Mouse (Mus musculus): ENCODE measurements at regions not wholly inside any gene's neighbourhood (a gene's known extent, or its start where the extent isn't known, plus 50 kb on each side); places are given as distances from the start of the nearest gene placed in this dataset.

DNA sequence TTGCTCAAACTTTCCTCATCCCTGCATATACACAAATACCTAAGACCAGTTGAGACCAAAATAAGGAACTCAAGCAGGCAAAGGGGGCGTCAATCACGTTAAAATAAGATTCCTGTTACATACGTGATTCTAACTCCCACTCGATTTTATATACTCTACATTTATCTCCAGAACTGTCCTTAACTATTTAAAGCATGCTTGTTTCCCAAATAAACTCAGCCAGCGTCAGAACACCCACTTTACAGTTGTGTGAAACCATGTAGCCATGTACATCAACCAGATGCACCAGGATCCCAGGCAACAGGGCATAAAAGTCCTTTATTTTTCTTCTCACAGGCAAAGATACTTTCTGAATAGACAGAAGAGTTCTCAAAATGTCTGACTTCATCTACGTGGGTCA, 61.5 kb downstream of the Ccna1 start:
- TF ChIP-seq CTCF (conservative IDR thresholded peaks at IDR 0.05; ENCODE audit: low read length) (no peak), POU5F1 (IDR thresholded peaks at IDR 0.05; ENCODE audit: borderline replicate concordance, low read length) (no peak), NANOG (IDR thresholded peaks at IDR 0.05; ENCODE audit: borderline replicate concordance, low read length) (no peak)
- 0 out of 2 replicates have a peak, but pooled peaks cover 3% of the 10 kb centered on the region for H3K27me3 ChIP-seq (ENCODE audit: insufficient read depth, low read length)
- H3K4me3 ChIP-seq (replicated peaks; ENCODE audit: low read length), result no peak overlapping the region
- no peaks in the 10 kb centered on the region for H3K9me3 ChIP-seq (ENCODE audit: low read length)
- no peaks in the 10 kb centered on the region for H3K36me3 ChIP-seq (ENCODE audit: insufficient read depth, low read length)
- peaks cover 58% of the 10 kb centered on the region for H3K4me1 ChIP-seq (replicated peaks; ENCODE audit: low read depth, low read length)

DNA sequence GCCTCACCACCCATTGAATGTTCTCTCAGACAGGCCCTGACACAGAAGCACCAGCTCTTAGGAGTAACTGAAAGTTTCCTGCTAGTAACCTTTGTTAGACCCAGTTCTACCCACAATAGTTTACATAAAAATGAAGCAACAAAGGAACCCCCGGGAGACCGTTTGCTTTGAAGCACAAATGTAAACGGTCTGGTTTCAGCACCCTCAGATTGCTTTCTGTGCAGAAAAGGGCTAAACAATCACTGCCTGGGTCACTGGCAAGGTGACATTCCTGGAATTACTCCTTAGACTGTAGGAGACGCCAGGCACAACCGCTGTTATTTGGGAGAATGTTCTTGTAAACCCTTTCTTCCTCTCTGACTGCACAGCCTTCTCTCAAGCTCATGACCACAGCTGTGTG, 65.2 kb downstream of the Ccna1 start:
- H3K9me3 ChIP-seq (ENCODE audit: low read length), result no peaks in the 10 kb centered on the region
- H3K27me3 ChIP-seq (ENCODE audit: insufficient read depth, low read length), result 0 out of 2 replicates have a peak, but pooled peaks cover 3% of the 10 kb centered on the region
- peak; percentile 90 for TF ChIP-seq NANOG (IDR thresholded peaks at IDR 0.05; ENCODE audit: borderline replicate concordance, low read length)
- TF ChIP-seq CTCF (conservative IDR thresholded peaks at IDR 0.05; ENCODE audit: low read length), result no peak
- TF ChIP-seq POU5F1 (IDR thresholded peaks at IDR 0.05; ENCODE audit: borderline replicate concordance, low read length), result peak; percentile 79
- H3K4me1 ChIP-seq (replicated peaks; ENCODE audit: low read depth, low read length), result peaks cover 75% of the 10 kb centered on the region
- no peaks in the 10 kb centered on the region for H3K36me3 ChIP-seq (ENCODE audit: insufficient read depth, low read length)
- H3K4me3 ChIP-seq (replicated peaks; ENCODE audit: low read length), result peak overlapping the region; percentile 30; the same call in 1 of the 2 replicates

GRCm38 (mm10) chr3:54989358-54989757, 65.9 kb downstream of the Ccna1 start:
- no peak for TF ChIP-seq CTCF (conservative IDR thresholded peaks at IDR 0.05; ENCODE audit: low read length)
- TF ChIP-seq NANOG (IDR thresholded peaks at IDR 0.05; ENCODE audit: borderline replicate concordance, low read length), result no peak
- TF ChIP-seq POU5F1 (IDR thresholded peaks at IDR 0.05; ENCODE audit: borderline replicate concordance, low read length), result no peak
- Histone ChIP-seq H3K4me1 (replicated peaks; ENCODE audit: low read depth, low read length) (peaks cover 78% of the 10 kb centered on the region), H3K27me3 (ENCODE audit: insufficient read depth, low read length) (0 out of 2 replicates have a peak, but pooled peaks cover 3% of the 10 kb centered on the region), H3K9me3 (ENCODE audit: low read length) (no peaks in the 10 kb centered on the region), H3K36me3 (ENCODE audit: insufficient read depth, low read length) (no peaks in the 10 kb centered on the region), H3K4me3 (replicated peaks; ENCODE audit: low read length) (peak overlapping the region; percentile 30; the same call in 1 of the 2 replicates)

GRCm38 (mm10) chr3:54981488-54981887, 65.8 kb upstream of the Sertm1 start:
- Histone ChIP-seq H3K4me3 (replicated peaks; ENCODE audit: low read length) (no peak overlapping the region), H3K36me3 (ENCODE audit: insufficient read depth, low read length) (no peaks in the 10 kb centered on the region), H3K4me1 (replicated peaks; ENCODE audit: low read depth, low read length) (peaks cover 27% of the 10 kb centered on the region), H3K27me3 (ENCODE audit: insufficient read depth, low read length) (no peaks in the 10 kb centered on the region), H3K9me3 (ENCODE audit: low read length) (no peaks in the 10 kb centered on the region)
- no peak for TF ChIP-seq POU5F1 (IDR thresholded peaks at IDR 0.05; ENCODE audit: borderline replicate concordance, low read length)
- TF ChIP-seq CTCF (conservative IDR thresholded peaks at IDR 0.05; ENCODE audit: low read length), result no peak
- no peak for TF ChIP-seq NANOG (IDR thresholded peaks at IDR 0.05; ENCODE audit: borderline replicate concordance, low read length)

DNA sequence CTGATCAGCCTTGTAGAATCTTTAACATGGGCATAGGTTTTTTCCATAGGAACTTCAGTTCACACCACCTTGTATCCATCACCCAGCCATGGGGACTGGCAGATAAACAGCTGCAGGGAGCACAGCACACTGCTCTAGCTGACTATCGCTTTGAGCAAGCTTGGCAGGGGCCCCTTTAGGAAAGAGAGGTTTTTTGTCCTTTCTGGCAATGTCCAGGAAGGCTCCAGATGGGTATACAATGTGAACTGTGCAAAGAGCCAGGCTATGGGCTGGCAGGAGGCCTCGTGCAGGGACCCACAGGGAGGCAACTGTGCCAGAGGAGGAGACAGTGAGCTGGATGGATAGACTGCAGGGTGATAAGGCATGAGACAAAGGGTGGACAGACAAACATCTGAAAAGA, 64.6 kb upstream of the Sertm1 start:
- H3K36me3 ChIP-seq (ENCODE audit: insufficient read depth, low read length), result no peaks in the 10 kb centered on the region
- H3K4me1 ChIP-seq (replicated peaks; ENCODE audit: low read depth, low read length), result peaks cover 17% of the 10 kb centered on the region
- no peaks in the 10 kb centered on the region for H3K27me3 ChIP-seq (ENCODE audit: insufficient read depth, low read length)
- H3K4me3 ChIP-seq (replicated peaks; ENCODE audit: low read length), result no peak overlapping the region
- TF ChIP-seq NANOG (IDR thresholded peaks at IDR 0.05; ENCODE audit: borderline replicate concordance, low read length) (no peak), POU5F1 (IDR thresholded peaks at IDR 0.05; ENCODE audit: borderline replicate concordance, low read length) (no peak), CTCF (conservative IDR thresholded peaks at IDR 0.05; ENCODE audit: low read length) (no peak)
- H3K9me3 ChIP-seq (ENCODE audit: low read length), result no peaks in the 10 kb centered on the region

GRCm38 (mm10) chr3:54965512-54965911, 49.8 kb upstream of the Sertm1 start:
- TF ChIP-seq NANOG (IDR thresholded peaks at IDR 0.05; ENCODE audit: borderline replicate concordance, low read length), result no peak
- TF ChIP-seq POU5F1 (IDR thresholded peaks at IDR 0.05; ENCODE audit: borderline replicate concordance, low read length), result no peak
- TF ChIP-seq CTCF (conservative IDR thresholded peaks at IDR 0.05; ENCODE audit: low read length), result no peak
- H3K36me3 ChIP-seq (ENCODE audit: insufficient read depth, low read length), result no peaks in the 10 kb centered on the region
- H3K4me1 ChIP-seq (replicated peaks; ENCODE audit: low read depth, low read length), result no peaks in the 10 kb centered on the region
- no peaks in the 10 kb centered on the region for H3K27me3 ChIP-seq (ENCODE audit: insufficient read depth, low read length)
- no peaks in the 10 kb centered on the region for H3K9me3 ChIP-seq (ENCODE audit: low read length)
- H3K4me3 ChIP-seq (replicated peaks; ENCODE audit: low read length), result no peak overlapping the region
